Mouse (Mus musculus): ENCODE measurements around the gene Usp6nl. TPM values are rescaled to one million over a fixed set of nuclear protein-coding genes. Genes with fewer than 3 reads are reported as not detected.

Gene Usp6nl
- total and polyA plus RNA-seq, 2 experiments from 2014 or later: 3.4 to 8.9 TPM

DNA sequence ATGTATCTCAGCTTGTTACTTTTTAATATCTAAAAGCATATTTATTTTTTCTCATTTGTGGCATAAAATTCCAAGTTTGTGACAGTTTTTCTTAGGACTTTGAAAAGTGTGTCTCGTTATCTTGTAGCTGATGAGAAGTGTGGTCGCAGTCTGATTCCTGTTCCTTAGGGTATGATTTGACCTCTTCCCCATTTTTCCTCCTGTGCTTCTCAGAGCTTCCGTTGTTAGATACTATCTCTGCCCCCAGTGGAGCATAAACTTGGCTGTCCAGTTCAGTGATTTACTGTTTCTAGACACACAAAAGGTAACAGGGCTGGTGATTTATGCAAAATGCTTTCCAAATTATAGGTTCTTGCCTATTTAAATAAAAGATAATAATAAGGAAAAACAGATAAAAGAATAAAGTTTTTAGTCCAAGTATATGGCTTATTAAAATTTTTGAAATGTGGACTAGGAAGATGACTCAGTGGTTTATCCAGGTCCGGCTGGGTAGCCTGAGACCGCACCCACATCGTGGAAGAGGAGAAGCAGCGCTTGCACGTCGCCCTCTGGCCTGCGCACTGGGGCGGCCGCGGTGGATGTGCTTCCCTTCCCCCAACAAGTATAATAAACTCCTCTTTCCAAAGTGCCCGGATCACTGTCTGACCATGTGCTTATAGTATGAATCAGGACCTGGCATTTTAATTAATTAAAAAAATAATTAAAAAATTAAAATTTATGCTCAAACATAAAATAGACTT lies 62.1 kb downstream of the Usp6nl start:
- no peak overlapping the region for H3K27ac ChIP-seq (ENCODE audit: low read depth)
- no peak overlapping the region for H3K9ac ChIP-seq (replicated peaks; ENCODE audit: low read depth, low read length)
- peaks cover 8% of the 10 kb centered on the region; the same call in 1 of the 2 replicates for H3K4me1 ChIP-seq (ENCODE audit: control insufficient read depth, insufficient read depth)
- H3K4me2 ChIP-seq (ENCODE audit: low read depth, low read length): no peak overlapping the region
- no peak for TF ChIP-seq EP300 (IDR thresholded peaks at IDR 0.05; ENCODE audit: low read depth)
- TF ChIP-seq CTCF (IDR thresholded peaks at IDR 0.05; ENCODE audit: low read depth): no peak
- no peaks in the 10 kb centered on the region for H3K27me3 ChIP-seq (ENCODE audit: control insufficient read depth, insufficient read depth, low read length)
- ATAC-seq (ENCODE audit: insufficient read depth, low read depth): no peak
- no peaks in the 10 kb centered on the region for H3K9me3 ChIP-seq (replicated peaks; ENCODE audit: control insufficient read depth, low read length)
- WGBS: 84% methylated on average over 14 of the region's 14 CpGs
- no peaks in the 10 kb centered on the region for H3K36me3 ChIP-seq (replicated peaks; ENCODE audit: control insufficient read depth, insufficient read depth, low read length)
- H3K4me3 ChIP-seq (ENCODE audit: low read depth, low read length): no peak overlapping the region
- DNase-seq (ENCODE audit: low spot score): no peak

DNA sequence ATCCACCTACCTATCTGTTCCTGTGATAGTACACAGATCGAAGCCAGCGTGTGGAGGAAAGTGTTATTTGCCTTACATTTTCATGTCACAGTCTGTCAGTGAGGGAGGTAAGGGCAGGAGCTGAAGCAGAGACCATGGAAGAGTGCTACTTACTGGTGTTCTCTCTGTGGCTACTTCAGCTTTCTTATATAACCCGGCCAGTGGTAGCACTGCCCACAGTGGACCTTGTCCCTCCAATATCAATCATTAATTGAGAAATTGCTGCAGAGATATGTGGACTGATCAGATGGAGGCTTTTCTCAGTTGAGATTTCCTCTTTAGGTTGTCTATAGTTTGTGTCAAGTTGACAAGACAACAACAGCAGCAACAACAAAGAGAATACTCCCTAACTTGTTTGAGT lies 66.7 kb downstream of the Usp6nl start:
- Histone ChIP-seq H3K9ac (replicated peaks; ENCODE audit: low read depth, low read length) (no peak overlapping the region), H3K27ac (ENCODE audit: low read depth) (no peak overlapping the region), H3K4me2 (ENCODE audit: low read depth, low read length) (no peak overlapping the region), H3K4me3 (ENCODE audit: low read depth, low read length) (no peak overlapping the region), H3K27me3 (ENCODE audit: control insufficient read depth, insufficient read depth, low read length) (no peaks in the 10 kb centered on the region), H3K4me1 (ENCODE audit: control insufficient read depth, insufficient read depth) (peaks cover 5% of the 10 kb centered on the region; the same call in 1 of the 2 replicates), H3K36me3 (replicated peaks; ENCODE audit: control insufficient read depth, insufficient read depth, low read length) (no peaks in the 10 kb centered on the region; the same call in 1 of the 2 replicates), H3K9me3 (replicated peaks; ENCODE audit: control insufficient read depth, low read length) (no peaks in the 10 kb centered on the region)
- DNase-seq (ENCODE audit: low spot score) (no peak), ATAC-seq (ENCODE audit: insufficient read depth, low read depth) (no peak)
- no peak for TF ChIP-seq EP300 (IDR thresholded peaks at IDR 0.05; ENCODE audit: low read depth)
- TF ChIP-seq CTCF (IDR thresholded peaks at IDR 0.05; ENCODE audit: low read depth): no peak
- 84% methylated on average over 3 of the region's 3 CpGs for WGBS

DNA sequence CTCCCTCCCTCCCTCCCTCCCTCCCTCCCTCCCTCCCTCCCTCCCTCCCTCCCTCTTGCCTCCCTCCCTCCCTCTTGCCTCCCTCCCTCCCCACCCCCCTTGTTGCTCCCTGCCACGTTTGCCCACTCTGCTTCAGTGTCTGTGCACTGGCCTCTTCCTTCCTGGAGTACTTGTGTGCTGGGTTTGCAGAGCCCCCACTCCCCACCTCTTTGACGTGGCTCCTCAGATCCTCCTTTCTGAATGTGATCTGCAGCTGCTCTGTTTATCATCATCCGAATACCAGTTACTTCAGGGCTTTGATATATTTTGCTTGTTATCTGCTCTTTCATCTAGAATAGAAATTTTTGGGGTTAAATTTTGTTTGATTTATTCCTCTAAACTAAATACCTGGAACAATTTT lies 68.8 kb downstream of the Usp6nl start:
- no peak for ATAC-seq (ENCODE audit: insufficient read depth, low read depth)
- Histone ChIP-seq H3K36me3 (replicated peaks; ENCODE audit: control insufficient read depth, insufficient read depth, low read length) (no peaks in the 10 kb centered on the region; the same call in 1 of the 2 replicates), H3K9me3 (replicated peaks; ENCODE audit: control insufficient read depth, low read length) (no peaks in the 10 kb centered on the region), H3K4me1 (ENCODE audit: control insufficient read depth, insufficient read depth) (peaks cover 10% of the 10 kb centered on the region), H3K4me3 (ENCODE audit: low read depth, low read length) (no peak overlapping the region), H3K9ac (replicated peaks; ENCODE audit: low read depth, low read length) (no peak overlapping the region), H3K27me3 (ENCODE audit: control insufficient read depth, insufficient read depth, low read length) (no peaks in the 10 kb centered on the region), H3K4me2 (ENCODE audit: low read depth, low read length) (no peak overlapping the region), H3K27ac (ENCODE audit: low read depth) (no peak overlapping the region)
- 37% methylated on average over 3 of the region's 3 CpGs for WGBS
- DNase-seq (ENCODE audit: low spot score): no peak
- TF ChIP-seq EP300 (IDR thresholded peaks at IDR 0.05; ENCODE audit: low read depth): no peak
- TF ChIP-seq CTCF (IDR thresholded peaks at IDR 0.05; ENCODE audit: low read depth): no peak

DNA sequence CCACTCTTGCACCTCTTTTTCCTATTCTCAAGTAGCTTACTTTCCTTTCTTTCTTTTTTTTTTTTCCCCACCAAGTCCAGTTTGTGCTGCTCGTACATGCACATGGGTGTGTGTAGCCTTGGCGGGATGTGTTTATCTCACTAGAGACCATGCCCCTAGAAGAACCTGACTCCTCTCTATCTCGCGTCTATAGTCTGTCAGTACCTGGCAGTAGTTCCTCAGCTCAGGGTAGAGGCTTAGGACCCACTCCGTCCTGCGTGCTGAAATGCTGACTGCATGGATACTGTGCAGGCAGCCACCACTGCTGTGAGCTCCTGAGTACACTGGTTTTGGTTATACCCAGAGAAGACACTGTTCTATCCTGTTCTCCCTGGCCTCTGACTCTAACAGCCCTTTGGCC lies 69.5 kb downstream of the Usp6nl start:
- H3K27me3 ChIP-seq (ENCODE audit: control insufficient read depth, insufficient read depth, low read length): no peaks in the 10 kb centered on the region
- DNase-seq (ENCODE audit: low spot score) (no peak), ATAC-seq (ENCODE audit: insufficient read depth, low read depth) (no peak)
- H3K27ac ChIP-seq (ENCODE audit: low read depth): no peak overlapping the region
- no peak overlapping the region for H3K9ac ChIP-seq (replicated peaks; ENCODE audit: low read depth, low read length)
- no peak for TF ChIP-seq CTCF (IDR thresholded peaks at IDR 0.05; ENCODE audit: low read depth)
- no peak for TF ChIP-seq EP300 (IDR thresholded peaks at IDR 0.05; ENCODE audit: low read depth)
- WGBS: 76% methylated on average over 6 of the region's 6 CpGs
- no peaks in the 10 kb centered on the region; the same call in 1 of the 2 replicates for H3K36me3 ChIP-seq (replicated peaks; ENCODE audit: control insufficient read depth, insufficient read depth, low read length)
- no peak overlapping the region for H3K4me2 ChIP-seq (ENCODE audit: low read depth, low read length)
- H3K4me3 ChIP-seq (ENCODE audit: low read depth, low read length): no peak overlapping the region
- H3K9me3 ChIP-seq (replicated peaks; ENCODE audit: control insufficient read depth, low read length): no peaks in the 10 kb centered on the region
- peaks cover 15% of the 10 kb centered on the region for H3K4me1 ChIP-seq (ENCODE audit: control insufficient read depth, insufficient read depth)

DNA sequence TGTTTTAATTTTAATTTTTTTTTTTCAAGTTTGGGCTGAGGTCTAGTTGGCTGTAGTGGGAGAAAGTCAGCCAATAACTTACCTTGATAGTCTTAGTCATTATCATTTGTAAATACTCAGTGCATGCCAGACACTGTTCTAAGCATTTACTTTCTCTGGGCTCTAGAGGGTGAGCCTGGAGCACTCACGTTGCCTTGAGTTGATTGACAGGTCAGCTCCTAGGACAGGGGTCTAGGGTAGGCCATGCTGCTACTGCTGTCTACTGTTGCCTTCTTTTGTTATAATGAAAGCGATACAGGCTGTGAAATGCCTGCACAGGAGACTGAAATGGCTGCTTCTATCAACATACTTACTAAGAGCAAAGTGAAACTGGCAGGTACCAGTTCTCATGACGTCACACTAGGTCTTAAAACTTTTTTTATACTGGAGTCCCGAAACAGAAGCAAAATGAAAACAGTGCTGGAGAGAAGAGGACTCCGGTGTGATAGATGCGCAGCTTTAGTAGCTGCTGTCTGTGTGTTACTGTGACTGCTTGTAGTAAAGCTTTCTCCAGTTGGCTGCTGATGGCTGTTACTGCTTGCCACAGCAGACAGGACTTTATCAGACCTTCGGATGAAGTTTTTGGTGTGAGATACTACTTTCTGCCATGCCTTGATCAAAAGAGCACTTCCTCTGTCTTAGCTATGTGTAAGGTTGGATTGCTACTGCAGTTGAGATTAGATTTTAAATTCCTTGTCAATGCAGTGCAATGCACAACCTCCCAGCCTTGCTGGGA lies 73.6 kb downstream of the Usp6nl start:
- Histone ChIP-seq H3K27me3 (ENCODE audit: control insufficient read depth, insufficient read depth, low read length) (no peaks in the 10 kb centered on the region), H3K9me3 (replicated peaks; ENCODE audit: control insufficient read depth, low read length) (no peaks in the 10 kb centered on the region), H3K4me1 (ENCODE audit: control insufficient read depth, insufficient read depth) (peaks cover 12% of the 10 kb centered on the region), H3K36me3 (replicated peaks; ENCODE audit: control insufficient read depth, insufficient read depth, low read length) (no peaks in the 10 kb centered on the region; the same call in 1 of the 2 replicates), H3K4me2 (ENCODE audit: low read depth, low read length) (peak overlapping the region; percentile 14; the same call in 1 of the 2 replicates), H3K27ac (ENCODE audit: low read depth) (0 out of 2 replicates have a peak overlapping the region, but pooled peaks have one; percentile 7), H3K4me3 (ENCODE audit: low read depth, low read length) (no peak overlapping the region), H3K9ac (replicated peaks; ENCODE audit: low read depth, low read length) (no peak overlapping the region)
- DNase-seq (ENCODE audit: low spot score): peak; percentile 26
- WGBS: 48% methylated on average over 7 of the region's 7 CpGs
- ATAC-seq (ENCODE audit: insufficient read depth, low read depth): peak; percentile 62
- no peak for TF ChIP-seq EP300 (IDR thresholded peaks at IDR 0.05; ENCODE audit: low read depth)
- no peak for TF ChIP-seq CTCF (IDR thresholded peaks at IDR 0.05; ENCODE audit: low read depth)

Data from heart, postnatal 0 days (tissue).